Mouse (Mus musculus): Measurements from ENCODE around the gene Tlnrd1. TPM values are rescaled to one million over a fixed set of nuclear protein-coding genes. Genes with fewer than 3 reads are reported as not detected.

Tlnrd1 gene
- polyA plus RNA-seq, 1 experiment from 2014 or later: 11.1 TPM

GRCm38 (mm10) chr7:83838525-83839224 lies 45.4 kb downstream of the Tlnrd1 start:
- ATAC-seq (ENCODE audit: insufficient read depth): no peak
- Histone ChIP-seq H3K4me1 (replicated peaks) (no peaks in the 10 kb centered on the region), H3K4me2 (no peak overlapping the region), H3K36me3 (replicated peaks) (no peaks in the 10 kb centered on the region), H3K9me3 (replicated peaks) (no peaks in the 10 kb centered on the region), H3K9ac (no peak overlapping the region), H3K4me3 (replicated peaks) (no peak overlapping the region), H3K27ac (replicated peaks) (no peak overlapping the region), H3K27me3 (no peaks in the 10 kb centered on the region)
- 49% methylated on average over 5 of the region's 5 CpGs for WGBS (ENCODE audit: insufficient replicate concordance)

Other genes starting within 250 kb of the Tlnrd1 start
- 6.2 and 6.9 TPM in 2 replicates for gene Il16, start 138.6 kb downstream of the Tlnrd1 start, polyA plus RNA-seq (2015; fragmentation: Nextera tagmentation; extraction: Ambion mirVana)
- not detected in 2 replicates for gene Cfap161, start 89.4 kb downstream of the Tlnrd1 start, polyA plus RNA-seq (2015; fragmentation: Nextera tagmentation; extraction: Ambion mirVana)
- 41.7 and 46.9 TPM in 2 replicates for gene Mesd, start 161 bp upstream of the Tlnrd1 start, polyA plus RNA-seq (2015; fragmentation: Nextera tagmentation; extraction: Ambion mirVana)
- 0.02 TPM in 1 of 2 replicates, not detected in the other for gene Cemip, start 202.2 kb upstream of the Tlnrd1 start, polyA plus RNA-seq (2015; fragmentation: Nextera tagmentation; extraction: Ambion mirVana)